Mouse (Mus musculus) cerebellum, postnatal 36 days (tissue): ENCODE measurements at regions not wholly inside any gene's neighbourhood (a gene's known extent, or its start where the extent isn't known, plus 50 kb on each side); places are given as distances from the start of the nearest gene placed in this dataset.
"Not testable (repeated sequence)": the region's sequence is repeated elsewhere in the genome, so short reads cannot be mapped to it uniquely, and the experiment has no call there.

Experiments used
- DNase-seq, 2 experiments: peaks; one replicate each; pipeline ENCODE4 v3.0.0; 2021 to 2022; ENCODE audit warnings: mixed read lengths in 2 of 2

DNA sequence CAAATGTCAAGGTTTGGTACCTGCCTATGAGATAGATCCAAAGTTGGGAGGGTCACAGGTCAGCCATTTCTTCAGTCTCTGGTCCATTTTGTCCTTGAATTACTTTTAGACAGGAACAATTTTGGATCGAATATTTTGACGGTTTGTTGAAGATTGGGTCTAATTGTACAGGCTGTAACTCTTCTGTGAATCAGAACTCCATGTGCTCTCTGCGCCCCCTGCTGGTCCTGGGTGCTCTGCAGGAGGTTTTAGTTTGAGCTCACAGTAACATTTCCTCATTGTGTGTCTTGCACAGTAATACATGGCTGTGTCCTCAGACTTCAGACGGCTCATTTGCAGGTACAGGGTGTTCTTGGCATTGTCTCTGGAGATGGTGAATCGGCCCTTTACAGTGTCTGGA lies 158.1 kb downstream of the Adam6a start:
- DNase-seq: not testable (repeated sequence)

DNA sequence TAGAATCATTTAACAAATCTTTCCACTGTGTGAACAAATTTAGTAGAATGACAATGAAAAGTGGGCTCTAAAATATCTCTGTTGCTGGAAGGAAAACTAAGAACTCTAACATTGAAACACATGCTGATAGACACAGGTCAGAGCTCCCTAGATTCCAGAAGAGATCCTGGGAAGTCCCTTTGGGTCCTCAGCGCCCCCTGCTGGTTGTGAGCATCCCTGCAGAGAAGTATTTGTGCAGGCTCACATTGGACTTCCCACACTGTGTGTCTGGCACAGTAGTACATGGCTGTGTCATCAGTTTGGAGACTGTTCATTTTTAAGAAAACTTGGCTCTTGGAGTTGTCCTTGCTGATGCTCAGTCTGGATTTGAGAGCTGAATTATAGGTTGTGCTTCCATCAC lies 172.7 kb downstream of the Adam6a start:
- peak in 1 of 2 experiments; percentile 1 for DNase-seq

DNA sequence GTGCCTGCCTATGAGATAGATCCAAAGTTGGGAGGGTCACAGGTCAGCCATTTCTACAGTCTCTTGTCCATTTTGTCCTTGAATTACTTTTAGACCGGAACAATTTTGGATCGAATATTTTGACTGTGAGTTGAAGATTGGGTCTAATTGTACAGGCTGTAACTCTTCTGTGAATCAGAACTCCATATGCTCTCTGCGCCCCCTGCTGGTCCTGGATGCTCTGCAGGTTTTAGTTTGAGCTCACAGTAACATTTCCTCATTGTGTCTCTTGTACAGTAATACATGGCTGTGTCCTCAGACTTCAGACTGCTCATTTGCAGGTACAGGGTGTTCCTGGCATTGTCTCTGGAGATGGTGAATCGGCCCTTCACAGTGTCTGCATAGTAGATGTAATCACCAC lies 192.1 kb downstream of the Adam6a start:
- no peak for DNase-seq

DNA sequence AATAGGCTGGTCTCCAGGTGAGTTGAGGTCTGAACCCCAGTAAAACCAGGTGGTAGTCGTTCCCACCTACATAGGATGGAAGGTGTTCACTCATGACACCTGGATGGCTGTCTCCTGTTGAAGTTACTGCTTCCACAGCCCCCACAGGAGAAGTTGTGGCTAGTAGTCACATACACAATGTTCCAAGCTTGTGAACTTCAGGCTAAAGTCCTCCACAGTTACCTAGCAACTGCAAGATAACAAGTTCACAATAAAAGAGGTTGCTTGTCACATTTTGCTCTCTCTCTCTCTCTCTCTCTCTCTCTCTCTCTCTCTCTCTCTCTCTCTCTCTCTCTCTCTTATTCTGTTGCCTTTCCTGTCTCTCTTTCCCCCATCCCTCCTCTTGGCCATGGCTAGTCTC lies 202.6 kb downstream of the Adam6a start:
- DNase-seq: no peak

DNA sequence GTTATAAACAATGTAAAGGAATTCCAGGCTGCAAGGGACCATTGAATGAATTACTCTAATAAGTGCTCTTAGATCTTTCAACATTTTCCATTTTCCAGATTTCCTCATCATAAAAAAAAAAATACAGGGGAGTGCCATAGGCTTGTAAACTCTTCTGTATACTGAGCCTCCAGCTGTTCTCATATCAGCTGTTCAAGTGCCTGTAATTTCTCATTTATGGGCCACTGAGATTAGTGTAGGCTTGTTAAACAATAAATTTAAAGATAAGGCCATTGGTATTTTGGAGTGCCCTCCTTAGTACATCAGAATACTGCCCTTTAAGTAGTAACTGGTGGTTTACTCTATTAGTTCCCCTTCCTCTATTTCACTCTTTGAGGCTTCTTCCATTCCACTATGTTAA lies 204.3 kb downstream of the Adam6a start:
- no peak for DNase-seq

DNA sequence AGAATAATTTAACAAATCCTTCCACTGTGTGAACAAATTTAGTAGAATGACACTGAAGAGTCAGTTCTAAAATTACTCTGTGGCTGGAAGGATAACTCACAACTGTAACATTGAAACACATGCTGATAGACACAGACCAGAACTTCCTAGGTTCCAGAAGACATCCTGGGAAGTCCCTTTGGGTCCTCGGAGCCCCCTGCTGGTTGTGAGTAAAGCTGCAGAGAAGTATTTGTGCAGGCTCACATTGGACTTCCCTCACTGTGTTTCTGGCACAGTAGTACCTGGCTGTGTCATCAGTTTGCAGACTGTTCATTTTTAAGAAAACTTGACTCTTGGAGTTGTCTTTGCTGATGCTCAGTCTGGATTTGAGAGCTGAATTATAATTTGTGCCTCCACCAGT lies 225.9 kb downstream of the Adam6a start:
- DNase-seq: no peak

DNA sequence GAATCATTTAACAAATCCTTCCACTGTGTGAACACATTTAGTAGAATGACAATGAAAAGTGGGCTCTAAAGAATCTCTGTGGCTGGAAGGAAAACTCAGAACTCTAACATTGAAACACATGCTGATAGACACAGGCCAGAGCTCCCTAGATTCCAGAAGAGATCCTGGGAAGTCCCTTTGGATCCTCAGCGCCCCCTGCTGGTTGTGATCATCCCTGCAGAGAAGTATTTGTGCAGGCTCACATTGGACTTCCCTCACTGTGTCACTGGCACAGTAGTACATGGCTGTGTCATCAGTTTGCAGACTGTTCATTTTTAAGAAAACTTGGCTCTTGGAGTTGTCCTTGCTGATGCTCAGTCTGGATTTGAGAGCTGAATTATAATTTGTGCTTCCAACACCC lies 252.2 kb downstream of the Adam6a start:
- not testable (repeated sequence) for DNase-seq

DNA sequence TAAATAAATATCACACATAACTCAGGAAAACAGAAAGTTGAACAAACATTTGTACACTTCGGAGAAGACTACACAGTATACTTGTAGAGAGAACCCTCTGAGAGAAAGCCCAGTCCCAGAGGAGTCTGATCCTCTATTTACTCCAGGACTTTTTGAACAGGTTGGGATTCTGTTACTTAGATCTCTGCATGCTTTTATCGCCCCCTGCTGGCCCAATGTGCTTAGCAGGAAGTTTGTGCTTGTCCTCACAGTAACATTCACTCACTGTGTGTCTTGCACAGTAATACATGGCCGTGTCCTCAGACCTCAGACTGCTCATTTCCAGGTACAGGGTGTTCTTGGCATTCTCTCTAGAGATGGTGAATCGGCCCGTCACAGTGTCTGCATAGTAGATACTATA lies 282.7 kb downstream of the Adam6a start:
- DNase-seq: no peak

DNA sequence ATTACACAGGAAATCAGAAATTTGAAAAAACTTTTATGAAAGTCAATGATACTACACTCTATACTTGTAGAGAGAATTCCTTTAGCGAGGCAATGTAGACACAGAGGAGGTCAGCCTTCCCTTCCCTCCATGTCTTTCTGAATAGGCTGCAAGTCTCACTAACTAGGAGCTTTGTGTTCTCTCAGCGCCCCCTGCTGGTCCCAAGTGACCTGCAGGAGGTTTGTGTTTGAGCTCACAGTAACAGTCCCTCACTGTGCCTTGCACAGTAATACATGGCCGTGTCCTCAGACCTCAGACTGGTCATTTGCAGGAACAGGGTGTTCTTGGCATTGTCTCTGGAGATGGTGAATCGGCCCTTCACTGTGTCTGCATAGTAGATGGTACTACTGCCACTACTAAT lies 315.2 kb downstream of the Adam6a start:
- peak in 1 of 2 experiments; percentile 1 for DNase-seq

DNA sequence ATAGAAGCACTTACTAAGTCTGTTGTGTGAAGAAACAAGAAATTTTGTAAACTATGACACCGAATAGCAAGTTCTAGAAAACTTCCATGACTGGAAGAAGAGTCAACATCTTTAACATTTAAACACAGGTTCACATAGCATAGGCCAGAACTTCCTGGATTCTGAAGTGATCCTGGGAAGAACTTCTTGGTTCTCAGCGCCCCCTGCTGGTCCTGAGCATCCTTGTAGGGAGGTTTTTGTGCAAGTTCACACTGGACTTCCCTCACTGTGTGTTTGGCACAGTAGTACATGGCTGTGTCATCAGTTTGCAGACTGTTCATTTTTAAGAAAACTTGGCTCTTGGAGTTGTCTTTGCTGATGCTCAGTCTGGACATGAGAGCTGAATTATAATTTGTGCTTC lies 335.1 kb downstream of the Adam6a start:
- no peak for DNase-seq

DNA sequence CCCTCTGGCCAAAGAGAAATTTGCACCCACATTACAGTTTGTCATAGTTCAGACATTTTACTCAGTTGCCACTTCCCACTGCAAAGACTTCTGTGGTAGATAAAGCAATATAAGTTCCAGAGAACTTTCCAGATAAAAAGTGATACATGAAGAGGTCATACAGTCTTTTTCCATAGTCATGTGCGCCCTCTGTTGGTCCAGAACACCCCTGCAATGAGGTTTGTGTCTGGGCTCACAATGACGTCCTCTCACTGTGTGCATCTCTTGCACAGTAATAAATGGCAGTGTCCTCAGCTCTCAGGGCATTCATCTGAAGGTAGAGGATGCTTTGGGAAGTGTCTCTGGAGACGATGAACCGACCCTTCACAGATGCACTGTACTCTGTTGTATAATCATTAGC lies 352.4 kb downstream of the Adam6a start:
- no peak for DNase-seq

DNA sequence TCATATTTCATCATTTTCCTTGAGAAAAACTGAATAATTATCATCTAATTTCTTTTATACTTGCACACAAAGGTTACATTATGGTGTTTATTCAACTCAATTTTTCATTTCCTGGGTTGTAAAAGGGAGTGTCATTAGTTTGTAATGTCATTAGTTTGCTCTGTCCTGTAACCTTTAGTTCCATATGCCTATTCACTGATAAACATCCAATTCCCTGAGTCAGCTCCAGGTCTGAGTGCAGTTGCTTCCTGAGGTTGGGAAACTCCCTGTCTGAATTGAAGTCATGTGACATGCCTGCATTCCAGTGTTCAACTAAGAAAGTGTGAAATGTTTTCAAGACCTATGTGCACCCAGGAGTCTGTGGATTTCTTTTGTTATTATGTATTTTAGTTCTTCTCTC lies 362.8 kb downstream of the Adam6a start:
- DNase-seq: no peak

DNA sequence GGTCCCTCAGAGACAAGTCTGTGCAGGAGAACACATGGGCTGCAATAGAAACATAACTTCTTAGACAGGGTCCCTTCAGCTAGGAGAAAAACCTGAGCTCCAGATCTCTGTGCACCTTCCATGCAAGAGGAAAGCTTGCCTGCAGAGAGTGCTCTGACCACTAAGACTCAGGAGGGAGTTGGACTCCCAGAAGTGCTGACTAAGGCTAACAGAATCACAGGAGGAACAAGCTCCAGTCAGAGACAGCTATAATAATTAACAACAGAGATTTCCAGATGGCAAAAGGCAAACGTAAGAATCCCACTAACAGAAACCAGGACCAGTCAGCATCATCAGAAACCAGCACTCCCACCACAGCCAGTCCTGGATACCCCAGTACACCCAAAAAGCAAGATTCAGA lies 364.0 kb downstream of the Adam6a start:
- no peak for DNase-seq

DNA sequence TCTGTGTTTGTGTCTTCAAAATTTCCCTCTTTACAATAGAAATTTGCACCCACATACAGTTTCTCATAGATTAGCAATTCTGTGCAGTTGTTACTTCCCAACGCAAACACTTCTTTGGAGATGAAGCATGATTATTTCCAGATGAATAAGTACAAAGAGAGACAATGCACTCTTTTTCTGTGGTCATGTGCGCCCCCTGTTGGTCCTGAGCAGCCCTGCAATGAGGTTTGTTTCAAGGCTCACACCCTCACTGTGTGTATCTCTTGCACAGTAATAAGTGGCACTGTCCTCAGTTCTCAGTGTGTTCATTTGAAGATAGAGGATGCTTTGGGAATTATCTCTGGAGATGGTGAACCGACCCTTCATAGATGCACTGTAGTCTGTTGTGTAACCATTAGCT lies 368.1 kb downstream of the Adam6a start:
- DNase-seq: no peak

DNA sequence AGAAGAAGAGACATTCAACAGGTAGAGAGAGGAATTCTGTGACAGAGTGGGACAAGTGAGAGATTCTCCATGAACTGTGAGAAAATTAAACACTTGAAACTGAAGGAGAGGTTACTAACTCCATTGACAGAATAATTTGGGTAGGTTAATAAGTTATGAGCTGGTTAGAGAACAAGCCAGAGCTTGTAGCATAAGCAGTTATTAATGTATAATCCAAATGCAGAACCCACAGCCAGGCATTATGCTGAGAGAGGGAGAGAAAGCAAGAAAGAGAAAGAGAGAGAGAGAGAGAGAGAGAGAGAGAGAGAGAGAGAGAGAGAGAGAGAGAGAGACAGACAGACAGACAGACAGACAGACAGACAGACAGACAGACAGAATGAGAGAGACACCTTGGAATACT lies 397.0 kb downstream of the Adam6a start:
- DNase-seq: no peak

DNA sequence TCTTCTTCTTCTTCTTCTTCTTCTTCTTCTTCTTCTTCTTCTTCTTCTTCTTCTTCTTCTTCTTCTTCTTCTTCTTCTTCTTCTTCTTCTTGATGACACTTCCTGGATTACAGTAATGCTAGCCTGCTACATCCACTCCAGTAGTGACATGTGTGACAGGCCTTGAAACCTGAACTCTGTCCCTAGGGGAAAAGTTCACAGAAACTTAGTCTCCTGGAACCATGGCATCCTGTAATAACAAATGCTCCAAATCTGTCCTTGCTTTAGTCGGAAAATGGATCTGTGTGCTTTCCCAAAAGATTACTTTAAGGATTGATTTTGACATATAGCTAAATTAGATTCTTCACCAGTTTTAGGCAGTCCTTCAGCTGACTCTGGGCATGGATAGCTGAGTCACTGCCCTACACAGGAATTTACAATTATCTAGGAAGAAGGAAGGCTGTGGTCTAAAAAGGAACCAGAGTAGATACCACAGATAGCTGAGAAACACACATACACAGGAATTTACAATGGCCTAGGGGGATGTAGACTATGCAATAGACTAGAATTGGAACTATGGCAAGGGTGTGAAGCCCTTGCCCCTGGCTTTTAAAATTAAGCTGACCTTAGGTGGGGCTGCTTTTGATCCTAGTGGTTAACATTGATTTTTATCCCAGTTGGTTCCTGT lies 400.1 kb downstream of the Adam6a start:
- not testable (repeated sequence) for DNase-seq

DNA sequence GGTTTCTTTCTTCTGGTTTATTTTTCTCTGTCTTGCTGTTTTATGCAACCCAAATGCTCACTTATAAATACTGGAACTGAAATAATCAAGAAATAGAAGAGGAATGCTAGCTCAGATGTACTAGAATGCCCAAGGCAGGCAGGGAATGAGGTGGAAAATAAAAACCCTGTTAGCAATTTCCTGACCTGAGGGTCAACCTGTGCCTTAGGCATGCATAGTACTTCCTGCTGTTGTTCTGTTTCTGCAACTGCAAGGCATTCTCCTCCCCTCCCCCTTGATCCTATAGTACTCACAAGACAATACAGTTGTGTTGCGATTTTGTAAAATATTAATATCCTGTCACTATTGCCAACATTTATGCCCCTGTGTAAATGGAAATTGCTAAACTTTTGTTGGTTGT lies 402.1 kb downstream of the Adam6a start:
- not testable (repeated sequence) for DNase-seq

DNA sequence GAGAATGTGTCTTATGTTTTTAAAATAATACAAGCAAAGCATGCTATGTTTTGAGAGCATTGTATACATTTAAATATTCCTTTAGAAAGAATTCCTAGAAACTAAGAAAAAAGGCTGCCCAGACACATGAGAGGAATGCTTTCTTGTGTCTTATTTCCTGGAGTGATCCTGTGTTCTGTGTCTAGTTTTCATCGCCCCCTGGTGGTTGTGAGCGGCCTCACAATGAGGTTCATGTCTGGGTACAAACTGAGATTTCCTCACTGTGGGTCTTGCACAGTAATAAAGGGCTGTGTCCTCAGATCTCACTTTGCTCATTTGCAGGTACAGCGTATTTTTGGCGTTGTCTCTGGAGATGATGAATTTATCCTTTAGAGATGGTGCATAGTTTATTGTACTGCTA lies 404.3 kb downstream of the Adam6a start:
- DNase-seq: not testable (repeated sequence)

DNA sequence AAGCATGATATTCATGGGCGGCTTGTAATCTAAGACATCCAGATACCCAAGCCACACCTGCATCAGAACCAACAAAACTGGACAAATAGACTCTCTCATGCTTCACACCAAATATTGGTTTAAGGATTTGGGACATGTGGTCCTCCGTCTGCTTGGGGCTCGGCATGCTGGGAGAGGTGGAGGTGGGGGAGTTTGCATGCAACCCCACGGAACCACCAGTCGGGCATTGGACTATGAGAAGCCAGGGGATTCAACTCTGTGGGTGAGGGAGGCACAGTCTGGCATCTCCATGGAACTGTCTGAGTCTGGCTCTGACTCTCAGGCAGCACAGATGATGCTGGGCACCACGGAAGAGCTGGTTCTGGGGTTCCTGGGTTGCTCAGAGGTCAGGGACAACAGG lies 430.6 kb downstream of the Adam6a start:
- DNase-seq: no peak

DNA sequence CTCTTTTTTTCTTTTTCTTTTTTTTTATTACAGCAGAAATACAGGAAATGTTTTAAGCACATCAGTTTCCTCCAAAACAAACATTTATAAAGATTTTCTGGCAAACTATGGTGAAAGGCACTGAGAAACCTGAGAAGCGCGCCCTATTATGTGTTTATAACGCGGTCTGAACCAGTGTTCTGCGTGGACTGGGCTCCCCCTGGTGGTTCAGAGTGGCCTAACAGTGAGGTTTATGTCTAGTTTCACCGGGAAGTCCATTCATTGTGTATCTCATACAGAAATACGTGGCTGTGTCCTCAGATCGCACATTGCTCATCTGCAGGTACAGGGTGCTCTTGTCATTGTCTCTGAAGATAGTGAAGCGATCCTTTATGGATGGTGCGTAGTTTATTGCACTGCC lies 437.9 kb downstream of the Adam6a start:
- peak; percentile 42 to 46 for DNase-seq

DNA sequence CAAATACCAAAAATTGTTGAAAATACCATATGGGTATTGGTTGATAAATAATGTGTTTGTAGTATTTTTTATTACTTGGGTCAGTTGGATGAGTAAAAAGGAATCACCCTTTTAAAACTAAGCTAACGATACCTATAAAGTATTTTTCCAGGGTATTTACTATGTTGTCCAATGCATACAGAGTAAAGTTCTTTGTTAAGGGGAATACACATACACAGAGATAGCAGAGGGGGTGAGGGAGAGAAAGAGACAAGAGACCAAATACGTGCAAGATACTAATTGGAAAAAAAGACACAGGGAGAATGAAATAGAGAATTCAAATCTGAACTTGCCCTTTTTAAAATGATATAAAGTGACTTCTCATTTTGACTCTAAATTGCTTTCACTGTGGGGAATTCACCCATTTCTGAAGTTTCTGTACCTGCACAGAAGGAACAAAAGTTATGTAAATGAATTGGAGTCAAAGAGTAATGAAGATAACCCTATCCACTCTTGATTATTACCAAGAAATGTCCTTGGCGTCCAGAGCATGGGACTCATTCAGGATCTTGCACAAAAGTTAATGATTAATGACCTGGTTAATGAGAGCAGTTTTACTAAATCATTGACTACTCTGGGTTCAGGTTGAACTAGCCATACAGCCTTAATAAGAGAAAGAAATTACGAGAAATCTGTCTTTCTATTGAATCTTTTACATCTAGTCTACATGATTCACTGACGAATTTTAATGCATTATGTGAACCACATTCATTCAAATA lies 443.7 kb downstream of the Adam6a start:
- no peak for DNase-seq

DNA sequence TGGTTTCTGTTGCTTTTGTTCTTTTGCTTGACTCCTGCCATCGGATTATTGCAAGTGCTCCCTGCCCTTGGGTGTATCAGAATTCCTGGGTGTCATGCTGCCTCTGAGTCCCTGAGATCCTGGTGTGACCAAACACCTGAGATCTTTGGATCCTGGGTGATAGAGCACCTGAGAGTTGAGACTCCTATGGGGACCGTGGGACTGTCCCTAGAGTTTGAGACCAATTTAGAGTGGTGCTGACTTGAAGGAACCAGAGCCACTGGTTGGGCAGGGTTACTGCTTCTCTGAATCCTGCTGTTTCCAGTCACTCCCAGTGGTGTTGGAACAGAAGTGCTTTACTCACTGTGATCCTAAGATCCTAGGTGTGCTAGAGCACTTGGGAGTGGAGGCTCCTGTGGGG lies 448.7 kb downstream of the Adam6a start:
- no peak for DNase-seq

DNA sequence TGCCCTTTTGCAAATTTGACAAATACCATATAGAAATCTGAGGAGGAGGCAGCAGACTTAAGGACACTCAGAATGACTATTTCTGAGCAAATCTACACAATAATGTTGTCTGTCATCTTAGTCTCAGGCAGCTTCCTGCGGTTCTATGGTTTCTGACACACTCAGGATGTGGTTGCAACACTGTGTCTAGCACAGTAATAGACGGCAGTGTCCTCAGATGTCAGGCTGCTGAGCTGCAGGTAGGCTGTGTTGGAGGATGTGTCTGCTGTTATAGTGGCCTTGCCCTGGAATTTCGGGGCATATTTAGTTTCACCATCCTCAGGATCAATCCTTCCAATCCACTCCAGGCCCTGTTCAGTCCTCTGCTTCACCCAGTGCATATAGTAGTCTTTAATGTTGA lies 450.6 kb downstream of the Adam6a start:
- not testable (repeated sequence) for DNase-seq

DNA sequence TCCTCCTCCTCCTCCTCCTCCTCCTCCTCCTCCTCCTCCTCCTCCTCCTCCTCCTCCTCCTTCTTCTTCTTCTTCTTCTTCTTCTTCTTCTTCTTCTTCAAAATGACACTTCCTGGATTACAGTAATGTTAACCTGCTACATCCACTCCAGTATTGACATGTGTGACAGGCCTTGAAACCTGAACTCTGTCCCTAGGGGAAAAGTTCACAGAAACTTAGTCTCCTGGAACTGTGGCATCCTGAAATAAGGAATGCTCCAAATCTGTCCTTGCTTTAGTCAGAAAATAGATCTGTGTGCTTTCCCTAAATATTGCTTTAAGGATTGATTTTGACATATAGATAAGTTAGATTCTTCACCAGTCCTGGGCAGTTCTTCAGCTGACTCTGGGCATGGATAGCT lies 464.8 kb downstream of the Adam6a start:
- DNase-seq: not testable (repeated sequence)

DNA sequence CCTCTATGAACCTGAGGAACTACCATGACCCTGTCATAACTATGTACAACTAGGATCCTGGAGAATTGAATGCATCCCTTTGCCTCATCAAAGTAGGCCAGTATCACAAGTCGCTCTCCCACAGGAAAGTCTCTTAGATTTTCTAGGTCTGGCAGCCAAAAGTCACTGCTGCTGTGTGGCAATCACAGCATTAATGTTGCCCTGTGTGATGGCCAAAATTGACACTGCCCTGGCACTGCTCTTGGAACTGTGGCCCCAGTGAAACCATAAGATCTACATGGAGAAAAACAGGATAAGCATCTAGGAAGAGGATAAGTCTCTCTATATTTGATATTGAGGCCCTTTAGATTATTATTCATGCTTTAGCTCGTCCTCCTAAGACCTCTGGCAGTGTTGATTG lies 465.7 kb downstream of the Adam6a start:
- DNase-seq: no peak
